Mouse (Mus musculus): ENCODE data around the gene Fbxo7. TPM values are rescaled to one million over a fixed set of nuclear protein-coding genes. Genes with fewer than 3 reads are reported as not detected.
A peak's percentile ranks its signal among the peaks of the same experiment; 100 is the strongest.

Gene Fbxo7
- polyA plus RNA-seq, 1 experiment from 2014 or later: 25.0 TPM

- peaks cover 19% of the 10 kb centered on the region for H3K4me1 ChIP-seq
- H3K27ac ChIP-seq: no peak overlapping the region
- under 1% methylated on average over 4 of the region's 4 CpGs for WGBS
- no peak overlapping the region for H3K4me2 ChIP-seq (replicated peaks)
- no peaks in the 10 kb centered on the region for H3K36me3 ChIP-seq
- no peaks in the 10 kb centered on the region for H3K27me3 ChIP-seq
- no peak overlapping the region for H3K4me3 ChIP-seq
- peaks cover 3% of the 10 kb centered on the region for H3K9me3 ChIP-seq
- no peak overlapping the region for H3K9ac ChIP-seq
- peak; percentile 68; the same call in 1 of the 2 replicates for ATAC-seq (ENCODE audit: insufficient number of reproducible peaks, insufficient read depth, low FRiP score, low TSS enrichment)
Observed at GRCm38 (mm10) chr10:86064937-86065336, 43.2 kb downstream of the Fbxo7 start.

DNA sequence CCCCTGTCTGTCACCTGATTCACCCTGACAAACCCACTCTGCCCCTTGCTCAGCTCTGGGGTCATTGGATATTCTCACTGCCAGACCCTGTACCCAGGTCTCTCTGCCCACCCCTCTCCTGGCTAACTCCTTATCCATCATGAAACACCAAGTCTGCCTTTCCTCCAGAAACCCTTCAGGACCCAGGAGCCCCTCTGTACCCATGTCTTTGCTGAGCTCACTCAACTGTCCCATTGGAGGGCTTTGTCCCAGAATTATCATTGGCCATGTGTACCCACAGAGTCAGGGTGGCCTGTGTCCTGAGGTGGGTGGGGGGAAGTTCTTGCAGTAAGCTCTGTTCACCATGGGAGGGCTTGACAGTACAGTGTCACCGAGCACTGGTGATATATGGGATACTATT, 43.9 kb downstream of the Fbxo7 start:
- Histone ChIP-seq H3K4me2 (replicated peaks) (no peak overlapping the region), H3K27ac (no peak overlapping the region)
- WGBS: 89% methylated on average over 1 of the region's 1 CpGs

GRCm38 (mm10) chr10:86066651-86067050, 44.9 kb downstream of the Fbxo7 start:
- H3K4me1 ChIP-seq: peaks cover 19% of the 10 kb centered on the region
- H3K27ac ChIP-seq: no peak overlapping the region
- WGBS: 75% methylated on average over 5 of the region's 5 CpGs

More for the DNA sequence above, 43.9 kb downstream of the Fbxo7 start:
- no peaks in the 10 kb centered on the region for H3K36me3 ChIP-seq
- no peak overlapping the region for H3K4me3 ChIP-seq
- H3K9ac ChIP-seq: no peak overlapping the region
- no peaks in the 10 kb centered on the region for H3K27me3 ChIP-seq
- no peak for ATAC-seq (ENCODE audit: insufficient number of reproducible peaks, insufficient read depth, low FRiP score, low TSS enrichment)
- H3K9me3 ChIP-seq: peaks cover 3% of the 10 kb centered on the region
- H3K4me1 ChIP-seq: peaks cover 19% of the 10 kb centered on the region

DNA sequence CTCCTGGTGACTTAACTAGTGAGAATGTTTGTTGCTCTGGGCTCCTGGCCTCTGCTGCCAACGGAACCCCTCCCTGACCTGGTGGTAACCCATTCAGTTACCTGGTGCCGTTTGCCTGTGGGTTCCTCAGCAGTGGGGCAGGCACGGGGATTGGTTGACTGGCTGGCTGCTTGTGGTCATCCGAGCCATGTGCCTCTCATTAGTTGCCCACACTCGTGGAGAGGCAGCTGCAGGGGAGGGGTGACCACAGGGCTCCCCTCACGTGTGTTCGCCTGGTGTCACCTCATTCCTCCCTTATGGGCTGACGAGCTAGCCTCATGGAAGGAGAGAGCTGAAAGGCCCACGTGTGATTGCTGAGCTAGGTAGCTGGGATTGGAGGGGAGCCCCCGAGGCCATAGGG, 46.1 kb downstream of the Fbxo7 start:
- no peak overlapping the region for H3K27ac ChIP-seq
- WGBS: 39% methylated on average over 10 of the region's 10 CpGs
- no peak for ATAC-seq (ENCODE audit: insufficient number of reproducible peaks, insufficient read depth, low FRiP score, low TSS enrichment)

More at GRCm38 (mm10) chr10:86066651-86067050, 44.9 kb downstream of the Fbxo7 start:
- H3K9ac ChIP-seq: no peak overlapping the region
- no peak for ATAC-seq (ENCODE audit: insufficient number of reproducible peaks, insufficient read depth, low FRiP score, low TSS enrichment)
- H3K9me3 ChIP-seq: peaks cover 3% of the 10 kb centered on the region
- no peak overlapping the region for H3K4me3 ChIP-seq
- no peaks in the 10 kb centered on the region for H3K27me3 ChIP-seq
- H3K4me2 ChIP-seq (replicated peaks): no peak overlapping the region
- H3K36me3 ChIP-seq: no peaks in the 10 kb centered on the region

DNA sequence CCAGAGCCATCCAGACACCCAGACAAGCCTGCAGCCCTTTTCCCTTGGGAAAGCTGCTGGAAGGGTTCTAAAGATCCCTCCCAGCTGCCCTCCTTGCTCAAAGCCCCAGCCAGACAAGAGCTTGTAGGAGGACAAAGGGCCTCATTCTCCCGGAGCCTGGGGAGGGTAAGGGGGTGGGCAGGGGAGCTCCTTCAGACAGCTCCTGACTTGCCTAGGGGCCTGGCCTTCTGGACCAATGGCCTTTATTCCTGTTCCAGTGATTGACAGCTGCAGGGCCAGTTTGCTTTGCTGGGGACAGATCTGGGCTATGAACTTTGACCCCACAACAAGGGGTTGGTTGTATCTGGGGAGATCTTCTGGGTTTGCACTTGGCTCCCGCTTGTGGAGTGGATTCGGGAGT, 47.6 kb downstream of the Fbxo7 start:
- no peak overlapping the region for H3K9ac ChIP-seq
- H3K27ac ChIP-seq: no peak overlapping the region

More for the DNA sequence above, 46.1 kb downstream of the Fbxo7 start:
- no peak overlapping the region for H3K4me3 ChIP-seq
- H3K27me3 ChIP-seq: no peaks in the 10 kb centered on the region
- H3K4me2 ChIP-seq (replicated peaks): no peak overlapping the region
- no peak overlapping the region for H3K9ac ChIP-seq
- H3K36me3 ChIP-seq: no peaks in the 10 kb centered on the region
- H3K4me1 ChIP-seq: peaks cover 19% of the 10 kb centered on the region
- H3K9me3 ChIP-seq: no peaks in the 10 kb centered on the region

DNA sequence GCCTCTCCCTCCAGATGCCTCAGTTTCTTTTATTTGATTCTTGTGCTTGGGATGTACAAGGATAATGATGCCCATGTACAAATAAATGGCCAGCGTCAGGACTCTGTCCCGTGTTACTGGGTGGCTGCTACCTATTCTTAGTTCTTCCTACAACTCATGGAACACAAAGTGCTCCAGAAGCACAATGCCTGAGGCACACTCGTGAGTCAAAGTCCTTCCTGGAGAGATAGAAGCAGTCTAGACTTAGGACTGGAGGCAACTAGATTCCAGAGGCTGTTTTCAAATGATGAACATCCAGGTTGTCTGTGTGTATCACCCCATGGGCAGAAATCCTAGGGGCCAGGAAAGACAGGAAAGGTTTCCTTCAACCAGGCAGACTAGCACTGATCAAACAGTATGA, 49.0 kb downstream of the Fbxo7 start:
- Histone ChIP-seq H3K9me3 (no peaks in the 10 kb centered on the region), H3K4me2 (replicated peaks) (no peak overlapping the region), H3K9ac (no peak overlapping the region), H3K27me3 (no peaks in the 10 kb centered on the region), H3K36me3 (no peaks in the 10 kb centered on the region), H3K4me1 (peaks cover 16% of the 10 kb centered on the region), H3K4me3 (no peak overlapping the region), H3K27ac (no peak overlapping the region)
- 85% methylated on average over 3 of the region's 3 CpGs for WGBS
- ATAC-seq (ENCODE audit: insufficient number of reproducible peaks, insufficient read depth, low FRiP score, low TSS enrichment): no peak

More for the DNA sequence above, 47.6 kb downstream of the Fbxo7 start:
- Histone ChIP-seq H3K4me1 (peaks cover 19% of the 10 kb centered on the region), H3K4me2 (replicated peaks) (no peak overlapping the region), H3K27me3 (no peaks in the 10 kb centered on the region), H3K9me3 (no peaks in the 10 kb centered on the region), H3K36me3 (no peaks in the 10 kb centered on the region), H3K4me3 (no peak overlapping the region)
- 0 out of 2 replicates have a peak, but pooled peaks have one; percentile 61 for ATAC-seq (ENCODE audit: insufficient number of reproducible peaks, insufficient read depth, low FRiP score, low TSS enrichment)
- WGBS: 18% methylated on average over 3 of the region's 3 CpGs

DNA sequence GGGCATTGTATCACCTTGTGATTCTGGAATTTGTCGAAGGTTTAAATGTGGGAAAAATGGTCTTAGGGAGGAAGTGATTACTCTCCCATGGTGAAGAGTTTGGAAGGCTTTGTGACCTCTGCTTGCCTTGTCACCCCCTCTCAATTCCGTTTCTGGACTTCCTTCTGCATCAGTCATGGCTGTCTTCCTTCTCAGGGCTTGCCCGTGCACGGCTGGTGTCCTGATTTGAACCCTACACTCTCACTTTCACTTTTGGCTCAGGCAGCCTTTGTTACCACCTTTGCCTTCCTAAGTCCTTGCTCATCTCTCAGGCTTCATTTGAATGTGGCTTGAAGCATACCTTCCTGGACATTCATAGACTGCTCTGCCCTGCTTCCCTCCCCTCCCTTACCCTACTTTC, 52.4 kb downstream of the Fbxo7 start:
- 78% methylated on average over 4 of the region's 4 CpGs for WGBS
- peaks cover 4% of the 10 kb centered on the region for H3K4me1 ChIP-seq
- no peaks in the 10 kb centered on the region for H3K27me3 ChIP-seq
- H3K4me3 ChIP-seq: no peak overlapping the region
- H3K9ac ChIP-seq: no peak overlapping the region
- no peaks in the 10 kb centered on the region for H3K9me3 ChIP-seq
- no peak overlapping the region for H3K27ac ChIP-seq
- no peaks in the 10 kb centered on the region for H3K36me3 ChIP-seq
- H3K4me2 ChIP-seq (replicated peaks): no peak overlapping the region
- no peak for ATAC-seq (ENCODE audit: insufficient number of reproducible peaks, insufficient read depth, low FRiP score, low TSS enrichment)

- H3K9me3 ChIP-seq: no peaks in the 10 kb centered on the region
- H3K27ac ChIP-seq: no peak overlapping the region
- no peak overlapping the region for H3K4me2 ChIP-seq (replicated peaks)
- ATAC-seq (ENCODE audit: insufficient number of reproducible peaks, insufficient read depth, low FRiP score, low TSS enrichment): no peak
- H3K4me1 ChIP-seq: no peaks in the 10 kb centered on the region
- no peak overlapping the region for H3K9ac ChIP-seq
- no peaks in the 10 kb centered on the region for H3K36me3 ChIP-seq
- no peaks in the 10 kb centered on the region for H3K27me3 ChIP-seq
- 83% methylated on average over 9 of the region's 9 CpGs for WGBS
- H3K4me3 ChIP-seq: no peak overlapping the region
Observed at GRCm38 (mm10) chr10:86074971-86075711, 53.4 kb downstream of the Fbxo7 start.

GRCm38 (mm10) chr10:86077272-86077671, 55.5 kb downstream of the Fbxo7 start:
- 76% methylated on average over 2 of the region's 2 CpGs for WGBS
- Histone ChIP-seq H3K9me3 (no peaks in the 10 kb centered on the region), H3K9ac (no peak overlapping the region), H3K27me3 (no peaks in the 10 kb centered on the region), H3K4me2 (replicated peaks) (no peak overlapping the region), H3K36me3 (no peaks in the 10 kb centered on the region), H3K27ac (no peak overlapping the region), H3K4me1 (no peaks in the 10 kb centered on the region), H3K4me3 (no peak overlapping the region)
- ATAC-seq (ENCODE audit: insufficient number of reproducible peaks, insufficient read depth, low FRiP score, low TSS enrichment): no peak

- Histone ChIP-seq H3K36me3 (no peaks in the 10 kb centered on the region), H3K9me3 (no peaks in the 10 kb centered on the region), H3K4me3 (no peak overlapping the region), H3K4me1 (no peaks in the 10 kb centered on the region), H3K9ac (no peak overlapping the region), H3K4me2 (replicated peaks) (no peak overlapping the region), H3K27ac (no peak overlapping the region), H3K27me3 (no peaks in the 10 kb centered on the region)
- WGBS: 94% methylated on average over 2 of the region's 2 CpGs
- no peak for ATAC-seq (ENCODE audit: insufficient number of reproducible peaks, insufficient read depth, low FRiP score, low TSS enrichment)
Observed at GRCm38 (mm10) chr10:86078761-86079160, 57.0 kb downstream of the Fbxo7 start.

DNA sequence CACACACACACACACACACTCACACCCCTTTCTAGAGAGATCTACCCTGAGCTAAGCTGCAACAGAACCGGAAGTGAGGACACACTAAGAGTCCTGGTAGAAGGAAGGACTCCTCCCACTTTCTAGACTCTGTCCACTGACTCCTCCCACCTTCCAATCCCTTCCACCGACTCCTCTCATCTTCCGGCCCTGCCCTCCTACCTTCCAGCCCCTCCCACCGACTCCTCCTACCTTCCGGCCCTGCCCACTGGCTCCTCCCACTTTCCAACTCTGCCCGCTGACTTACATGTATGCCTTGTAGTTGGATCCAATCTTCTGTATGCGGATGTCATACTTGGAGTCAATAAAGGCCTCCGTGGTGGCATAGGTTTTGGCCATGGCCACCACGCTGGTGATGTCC, 58.1 kb downstream of the Fbxo7 start:
- no peak for ATAC-seq (ENCODE audit: insufficient number of reproducible peaks, insufficient read depth, low FRiP score, low TSS enrichment)
- 82% methylated on average over 9 of the region's 9 CpGs for WGBS
- Histone ChIP-seq H3K27ac (no peak overlapping the region), H3K36me3 (no peaks in the 10 kb centered on the region), H3K4me3 (no peak overlapping the region), H3K27me3 (no peaks in the 10 kb centered on the region), H3K4me1 (no peaks in the 10 kb centered on the region), H3K4me2 (replicated peaks) (no peak overlapping the region), H3K9ac (no peak overlapping the region), H3K9me3 (no peaks in the 10 kb centered on the region)

- WGBS: 43% methylated on average over 10 of the region's 10 CpGs
- H3K9me3 ChIP-seq: no peaks in the 10 kb centered on the region
- ATAC-seq (ENCODE audit: insufficient number of reproducible peaks, insufficient read depth, low FRiP score, low TSS enrichment): no peak
- H3K9ac ChIP-seq: no peak overlapping the region
- H3K27me3 ChIP-seq: no peaks in the 10 kb centered on the region
- no peak overlapping the region for H3K27ac ChIP-seq
- no peak overlapping the region for H3K4me2 ChIP-seq (replicated peaks)
- no peaks in the 10 kb centered on the region for H3K4me1 ChIP-seq
- H3K4me3 ChIP-seq: no peak overlapping the region
- no peaks in the 10 kb centered on the region for H3K36me3 ChIP-seq
Observed at GRCm38 (mm10) chr10:86091919-86092318, 70.1 kb downstream of the Fbxo7 start.
